Mouse (Mus musculus): ENCODE results near the gene Bag6.
A peak's percentile ranks its signal among the peaks of the same experiment; 100 is the strongest.

Gene Bag6

GRCm38 (mm10) chr17:35146139-35146538 lies 11.2 kb downstream of the Bag6 start:
- no peak for DNase-seq (ENCODE audit: low read depth, low spot score)

GRCm38 (mm10) chr17:35147348-35147747 lies 12.4 kb downstream of the Bag6 start:
- no peak for DNase-seq (ENCODE audit: low read depth, low spot score)

GRCm38 (mm10) chr17:35147922-35148639 lies 13.1 kb downstream of the Bag6 start:
- DNase-seq (ENCODE audit: low read depth, low spot score) = no peak

GRCm38 (mm10) chr17:35152121-35152520 lies 17.1 kb downstream of the Bag6 start:
- DNase-seq (ENCODE audit: low read depth, low spot score) = no peak

GRCm38 (mm10) chr17:35153077-35153476 lies 18.1 kb downstream of the Bag6 start:
- DNase-seq (ENCODE audit: low read depth, low spot score) = no peak

- DNase-seq (ENCODE audit: low read depth, low spot score) = no peak
Observed at GRCm38 (mm10) chr17:35153931-35154330, 19.0 kb downstream of the Bag6 start.

- DNase-seq (ENCODE audit: low read depth, low spot score) = no peak
Observed at GRCm38 (mm10) chr17:35154616-35155015, 19.6 kb downstream of the Bag6 start.

- no peak for DNase-seq (ENCODE audit: low read depth, low spot score)
Observed at GRCm38 (mm10) chr17:35155451-35155850, 20.5 kb downstream of the Bag6 start.

GRCm38 (mm10) chr17:35156461-35157200 lies 21.7 kb downstream of the Bag6 start:
- DNase-seq (ENCODE audit: low read depth, low spot score) = no peak

GRCm38 (mm10) chr17:35157254-35157653 lies 22.3 kb downstream of the Bag6 start:
- no peak for DNase-seq (ENCODE audit: low read depth, low spot score)

- DNase-seq (ENCODE audit: low read depth, low spot score) = no peak
Observed at GRCm38 (mm10) chr17:35157661-35158175, 22.7 kb downstream of the Bag6 start.

- no peak for DNase-seq (ENCODE audit: low read depth, low spot score)
Observed at GRCm38 (mm10) chr17:35158850-35159593, 24.0 kb downstream of the Bag6 start.

- no peak for DNase-seq (ENCODE audit: low read depth, low spot score)
Observed at GRCm38 (mm10) chr17:35159638-35160037, 24.7 kb downstream of the Bag6 start.

GRCm38 (mm10) chr17:35161421-35161820 lies 26.4 kb downstream of the Bag6 start:
- DNase-seq (ENCODE audit: low read depth, low spot score) = no peak

GRCm38 (mm10) chr17:35162121-35162520 lies 27.1 kb downstream of the Bag6 start:
- no peak for DNase-seq (ENCODE audit: low read depth, low spot score)

GRCm38 (mm10) chr17:35162730-35163129 lies 27.8 kb downstream of the Bag6 start:
- no peak for DNase-seq (ENCODE audit: low read depth, low spot score)

- no peak for DNase-seq (ENCODE audit: low read depth, low spot score)
Observed at GRCm38 (mm10) chr17:35163326-35164081, 28.5 kb downstream of the Bag6 start.

GRCm38 (mm10) chr17:35164218-35164567 lies 29.2 kb downstream of the Bag6 start:
- no peak for DNase-seq (ENCODE audit: low read depth, low spot score)

- peak; percentile 100 for DNase-seq (ENCODE audit: low read depth, low spot score)
Observed at GRCm38 (mm10) chr17:35164568-35165450, 29.8 kb downstream of the Bag6 start, which contains the start of gene Prrc2a. Gene Prrc2a (minus strand): TSS chr17:35164897.

GRCm38 (mm10) chr17:35165451-35166155 lies 30.6 kb downstream of the Bag6 start:
- no peak for DNase-seq (ENCODE audit: low read depth, low spot score)
